Mouse (Mus musculus) ES-E14 (cell line): ENCODE data around the gene Gpatch3. TPM values are rescaled to one million over a fixed set of nuclear protein-coding genes. Genes with fewer than 3 reads are reported as not detected.
A peak's percentile ranks its signal among the peaks of the same experiment; 100 is the strongest.

Experiments used
- DNase-seq: peaks from one replicate; pipeline ENCODE4 v3.0.0-alpha.2; 2013; ENCODE audit warnings: low read depth, low spot score
- H3K27ac ChIP-seq: 2 replicates; pipeline ENCODE4 v1.5.1; 2012; ENCODE audit warnings: low read depth, mild to moderate bottlenecking, low read length, moderate library complexity, mixed read lengths; ENCODE audit not compliant: poor library complexity, insufficient read depth, severe bottlenecking
- H3K36me3 ChIP-seq: 2 replicates; pipeline ENCODE4 v1.6.1; 2012; ENCODE audit warnings: mild to moderate bottlenecking, low read length, moderate library complexity, mixed read lengths; ENCODE audit not compliant: control insufficient read depth, poor library complexity, insufficient read depth, severe bottlenecking
- H3K4me1 ChIP-seq, 2 experiments: fragments of 150-350 bp in 1 of 2; sonication (generic) in 1 of 2; 2 replicates each; pipeline ENCODE4 v1.6.1; 2012; ENCODE audit warnings: low read length in 2 of 2, mild to moderate bottlenecking in 1 of 2, mixed read lengths in 1 of 2; ENCODE audit not compliant: control insufficient read depth in 2 of 2, insufficient read depth in 2 of 2, poor library complexity in 1 of 2
- H3K4me3 ChIP-seq, 2 experiments: fragments of 150-350 bp in 1 of 2; sonication (generic) in 1 of 2; 2 replicates each; pipeline ENCODE4 v1.5.1; 2012; ENCODE audit warnings: low read length in 2 of 2, low read depth in 1 of 2, mild to moderate bottlenecking in 1 of 2, mixed read lengths in 1 of 2; ENCODE audit not compliant: insufficient read depth in 1 of 2, poor library complexity in 1 of 2, severe bottlenecking in 1 of 2
- H3K9ac ChIP-seq: 2 replicates; pipeline ENCODE4 v1.6.1; 2012; ENCODE audit warnings: low read depth, mild to moderate bottlenecking, low read length, mixed read lengths; ENCODE audit not compliant: poor library complexity, insufficient read depth, severe bottlenecking
- H3K9me3 ChIP-seq: fragments of 150-350 bp; sonication (generic); 2 replicates; pipeline ENCODE4 v1.6.1; 2012; ENCODE audit warnings: low read depth, mild to moderate bottlenecking, low read length; ENCODE audit not compliant: control insufficient read depth, insufficient read depth
- CHD2 ChIP-seq: IDR thresholded peaks from 2 replicates; pipeline ENCODE4 v1.6.1; 2014; ENCODE audit warnings: mild to moderate bottlenecking, low read depth, low read length, inconsistent platforms
- HCFC1 ChIP-seq: IDR thresholded peaks from 2 replicates; pipeline ENCODE4 v1.6.1; 2012; ENCODE audit warnings: low read length, inconsistent platforms, borderline replicate concordance; ENCODE audit not compliant: insufficient read depth
- MAFK ChIP-seq: IDR thresholded peaks from 2 replicates; pipeline ENCODE4 v1.6.1; 2014; ENCODE audit warnings: mild to moderate bottlenecking, low read depth, low read length, inconsistent platforms; ENCODE audit not compliant: insufficient read depth
- ZC3H11A ChIP-seq: IDR thresholded peaks from 2 replicates; pipeline ENCODE4 v1.6.1; 2012; ENCODE audit warnings: low read depth, mild to moderate bottlenecking, inconsistent platforms, low read length, borderline replicate concordance
- ZNF384 ChIP-seq: IDR thresholded peaks from 2 replicates; pipeline ENCODE4 v1.6.1; 2012; ENCODE audit warnings: low read depth, low read length, inconsistent platforms
- in situ Hi-C, 2 experiments: fragments of 600-800 bp; cut with MboI; formaldehyde crosslinking; loops; one replicate each; pipeline ENCODE4 v1.15.1; 2025; ENCODE audit warnings: low sequenced_read_pairs in 2 of 2, inconsistent platforms in 1 of 2; ENCODE audit not compliant: unreplicated experiment in 2 of 2
- total RNA-seq: library from RNA; depleted of rRNA; stranded (reverse); fragments of 300-350 nt; gene quantifications from 2 replicates; pipeline ENCODE4 v1.2.3, GENCODE M21; 2012

The Gpatch3 gene
- total RNA-seq, 1 experiment: 19.9 TPM

- TF ChIP-seq ZC3H11A: no peak
- TF ChIP-seq HCFC1: no peak
- no peak for TF ChIP-seq ZNF384
- no peak for TF ChIP-seq CHD2
- TF ChIP-seq MAFK: no peak
- H3K36me3 ChIP-seq: peaks cover 1% of the 10 kb centered on the region; the same call in 1 of the 2 replicates
- H3K9me3 ChIP-seq: no peaks in the 10 kb centered on the region
- H3K27ac ChIP-seq: peak overlapping the region; percentile 86
- peaks cover 1 to 34% of the 10 kb centered on the region in 2 experiments; a peak in 2 of 4 replicates for H3K4me1 ChIP-seq
- in situ Hi-C loops: loop anchor here in 1 of 2 experiments (25.0 kb wide), 1 partner anchor 238 kb away; no protein-coding TSS in a partner anchor
- H3K9ac ChIP-seq: peak overlapping the region; percentile 77
- no peak for DNase-seq
- H3K4me3 ChIP-seq: peak overlapping the region; percentile 62 to 72
These were observed 24.6 kb downstream of the Gpatch3 start for GRCm38 (mm10) chr4:133599116-133599515.

GRCm38 (mm10) chr4:133599571-133600073 is 25.1 kb downstream of the Gpatch3 start:
- H3K36me3 ChIP-seq: peaks cover 2% of the 10 kb centered on the region; the same call in 1 of the 2 replicates

GRCm38 (mm10) chr4:133600306-133600705 is 25.8 kb downstream of the Gpatch3 start:
- TF ChIP-seq ZC3H11A (no peak), HCFC1 (no peak), CHD2 (no peak), ZNF384 (no peak), MAFK (no peak)
- Histone ChIP-seq H3K4me3 (peak overlapping the region; percentile 62 to 72), H3K4me1 (peaks cover 1 to 39% of the 10 kb centered on the region in 2 experiments; a peak in 2 of 4 replicates), H3K9ac (peak overlapping the region; percentile 77), H3K27ac (peak overlapping the region; percentile 86), H3K36me3 (peaks cover 2% of the 10 kb centered on the region; the same call in 1 of the 2 replicates), H3K9me3 (no peaks in the 10 kb centered on the region)
- in situ Hi-C loops: no loop called here
- no peak for DNase-seq

More at GRCm38 (mm10) chr4:133599571-133600073, 25.1 kb downstream of the Gpatch3 start:
- in situ Hi-C loops: loop anchor here in 1 of 2 experiments (25.0 kb wide), 1 partner anchor 238 kb away; no protein-coding TSS in a partner anchor
- TF ChIP-seq CHD2: no peak
- peaks cover 1 to 36% of the 10 kb centered on the region in 2 experiments; a peak in 2 of 4 replicates for H3K4me1 ChIP-seq
- DNase-seq: peak; percentile 82
- peak overlapping the region; percentile 62 to 72 for H3K4me3 ChIP-seq
- H3K9me3 ChIP-seq: no peaks in the 10 kb centered on the region
- H3K9ac ChIP-seq: peak overlapping the region; percentile 77
- peak overlapping the region; percentile 86 for H3K27ac ChIP-seq

GRCm38 (mm10) chr4:133601721-133602218 is 27.2 kb downstream of the Gpatch3 start, which contains the start of gene Sfn:
Gene Sfn, minus strand, starts transcription at chr4:133602168.
- peak; percentile 77 for DNase-seq
- no peaks in the 10 kb centered on the region for H3K9me3 ChIP-seq
- in situ Hi-C loops: no loop called here
- H3K27ac ChIP-seq: peak within 1 kb of the TSS; percentile 17; the same call in 1 of the 2 replicates
- TF ChIP-seq MAFK (no peak), ZNF384 (no peak), ZC3H11A (no peak), CHD2 (no peak)
- H3K4me3 ChIP-seq: peak within 1 kb of the TSS; percentile 54 to 62
- peaks cover 14% of the 10 kb centered on the region; the same call in 1 of the 2 replicates for H3K36me3 ChIP-seq
- peaks cover 8 to 46% of the 10 kb centered on the region in 2 experiments; a peak in 3 of 4 replicates for H3K4me1 ChIP-seq
- peak within 1 kb of the TSS; percentile 61; the same call in 1 of the 2 replicates for H3K9ac ChIP-seq

- no peaks in the 10 kb centered on the region for H3K9me3 ChIP-seq
- peaks cover 15 to 53% of the 10 kb centered on the region in 2 experiments for H3K4me1 ChIP-seq
- H3K4me3 ChIP-seq: no peak overlapping the region
- TF ChIP-seq HCFC1: no peak
- no peak overlapping the region for H3K9ac ChIP-seq
- in situ Hi-C loops: no loop called here
- H3K36me3 ChIP-seq: peaks cover 17% of the 10 kb centered on the region; the same call in 1 of the 2 replicates
- no peak overlapping the region for H3K27ac ChIP-seq
- DNase-seq: no peak
These were observed 28.5 kb downstream of the Gpatch3 start for GRCm38 (mm10) chr4:133603056-133603455.
